Comparison of ENCODE assay signal across 9 mouse cellular contexts in the genomic region with DNA sequence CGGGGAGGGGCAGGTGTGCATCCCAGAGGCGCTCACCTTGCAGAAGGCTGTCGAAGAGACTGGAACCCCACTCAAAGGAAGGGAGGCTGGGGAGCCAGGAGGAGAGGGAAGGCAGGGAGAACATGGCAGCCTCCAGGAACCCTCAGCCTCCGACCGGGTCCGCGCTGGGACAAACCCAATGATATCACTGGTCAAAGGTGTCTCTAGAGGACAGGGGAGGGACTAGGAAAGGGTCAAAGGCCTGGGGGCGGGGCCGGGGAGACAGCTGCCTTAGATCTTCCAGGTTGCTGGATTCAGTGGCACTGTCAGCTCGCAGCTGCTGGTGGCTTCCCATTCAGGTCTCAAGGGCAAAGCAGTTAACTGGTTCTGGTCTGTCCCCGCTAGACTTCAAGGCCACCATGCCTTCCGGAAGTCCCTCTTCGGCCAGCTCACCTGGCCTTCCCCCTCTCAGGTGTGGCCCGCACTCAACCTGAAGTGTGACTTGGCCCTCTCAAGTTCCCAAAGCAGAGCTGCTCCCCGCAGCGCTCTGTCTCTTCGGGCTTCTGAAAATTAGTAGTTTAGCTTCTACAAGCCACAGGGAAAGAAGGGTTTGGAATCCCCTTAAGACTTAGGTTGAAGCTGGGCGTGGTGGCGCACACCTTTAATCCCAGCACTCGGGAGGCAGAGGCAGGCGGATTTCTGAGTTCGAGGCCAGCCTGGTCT. TPM values are rescaled to one million over a fixed set of nuclear protein-coding genes. Genes with fewer than 3 reads are reported as not detected.
DNase-seq lines count a peak whose midpoint lies in the region; ATAC-seq and TF ChIP-seq lines count a peak whose summit lies in the region.
"Had no signal": no experiment of that assay in that cellular context is flagged by ENCODE, and none has a peak within 500 bp of the region (broad histone marks: within the 10 kb centered on the region; RNA-seq: fewer than 3 reads in every experiment).

No protein-coding gene starts in this region.

- no peak for DNase-seq in heart, postnatal 36 days
- DNase-seq in lung, postnatal 14 days: peak; percentile 32
- DNase-seq in thymus, postnatal 4 days: peak; percentile 49
- DNase-seq in left cerebral cortex, adult 2 months (ENCODE audit: extremely low spot score in 1 of 2, low spot score in 2 of 2): no peak

- H3K9me3 ChIP-seq in heart, embryonic 13.5 days: no peaks in the 10 kb centered on the region
- H3K9me3 ChIP-seq in forebrain, embryonic 13.5 days (replicated peaks): no peaks in the 10 kb centered on the region
- H3K9me3 ChIP-seq in kidney, embryonic 15.5 days (replicated peaks): no peaks in the 10 kb centered on the region

- peaks cover 18% of the 10 kb centered on the region for H3K4me1 ChIP-seq in heart, embryonic 13.5 days
- H3K4me1 ChIP-seq in forebrain, embryonic 13.5 days: peaks cover 10% of the 10 kb centered on the region
- H3K4me1 ChIP-seq in kidney, embryonic 15.5 days: peaks cover 29% of the 10 kb centered on the region

- no peaks in the 10 kb centered on the region for H3K36me3 ChIP-seq in heart, embryonic 13.5 days
- no peaks in the 10 kb centered on the region for H3K36me3 ChIP-seq in forebrain, embryonic 13.5 days (ENCODE audit: poor library complexity, severe bottlenecking)
- H3K36me3 ChIP-seq in kidney, embryonic 15.5 days: no peaks in the 10 kb centered on the region

- H3K9ac ChIP-seq in heart, embryonic 13.5 days: peak overlapping the region; percentile 76
- no peak overlapping the region for H3K9ac ChIP-seq in forebrain, embryonic 13.5 days
- H3K9ac ChIP-seq in kidney, embryonic 15.5 days: peak overlapping the region; percentile 54

- H3K4me2 ChIP-seq in heart, embryonic 13.5 days: peak overlapping the region; percentile 83
- H3K4me2 ChIP-seq in forebrain, embryonic 13.5 days: peak overlapping the region; percentile 52
- peak overlapping the region; percentile 67 for H3K4me2 ChIP-seq in kidney, embryonic 15.5 days

- no peak overlapping the region for H3K27ac ChIP-seq in heart, embryonic 13.5 days (replicated peaks)
- H3K27ac ChIP-seq in forebrain, embryonic 13.5 days: no peak overlapping the region
- H3K27ac ChIP-seq in kidney, embryonic 15.5 days: 0 out of 2 replicates have a peak overlapping the region, but pooled peaks have one; percentile 32
- H3K27ac ChIP-seq in left cerebral cortex, adult 2 months: no peak overlapping the region

- ATAC-seq in heart, embryonic 13.5 days (ENCODE audit: extremely low read depth, insufficient number of reproducible peaks, low FRiP score, low TSS enrichment): no peak
- peak; percentile 19; the same call in 1 of the 2 replicates for ATAC-seq in forebrain, embryonic 13.5 days
- ATAC-seq in kidney, embryonic 15.5 days (replicated peaks; ENCODE audit: low FRiP score): peak; percentile 44
- ATAC-seq in erythroid progenitor cell, adult 5-6 weeks (replicated peaks; ENCODE audit: low FRiP score, poor library complexity, severe bottlenecking): no peak

- H3K27me3 ChIP-seq in heart, embryonic 13.5 days (replicated peaks): peaks cover 3% of the 10 kb centered on the region; the same call in 1 of the 2 replicates
- peaks cover 7% of the 10 kb centered on the region for H3K27me3 ChIP-seq in forebrain, embryonic 13.5 days
- no peaks in the 10 kb centered on the region for H3K27me3 ChIP-seq in kidney, embryonic 15.5 days

- TF ChIP-seq CTCF in left cerebral cortex, adult 2 months (IDR thresholded peaks at IDR 0.05): no peak

- peak overlapping the region; percentile 45 for H3K4me3 ChIP-seq in heart, embryonic 13.5 days
- H3K4me3 ChIP-seq in forebrain, embryonic 13.5 days: peak overlapping the region; percentile 10; the same call in 1 of the 2 replicates
- H3K4me3 ChIP-seq in kidney, embryonic 15.5 days (replicated peaks): peak overlapping the region; percentile 39
- H3K4me3 ChIP-seq in left cerebral cortex, adult 2 months: no peak overlapping the region
- H3K4me3 ChIP-seq: myocyte had no signal

- WGBS in heart, embryonic 13.5 days: 13% methylated on average over 22 of the region's 22 CpGs
- WGBS in forebrain, embryonic 13.5 days: 11% methylated on average over 22 of the region's 22 CpGs
- 13% methylated on average over 22 of the region's 22 CpGs for WGBS in kidney, embryonic 15.5 days

- intact Hi-C loops in heart, postnatal 36 days (cut with DNase I): loop anchor here (2.0 to 10.0 kb wide), 4 partner anchors 174 to 976 kb away; partner anchors contain the start of genes Casp9 and Dnajc16
- intact Hi-C loops in left cerebral cortex, adult 2 months (cut with DNase I): loop anchor here (2.0 kb wide), 1 partner anchor 235 kb away; no protein-coding TSS in a partner anchor

RNA-seq across cellular contexts. Expression of gene Tmem82, which starts 0.4 kb away (rescaled TPM):
- 0.44 and 0.62 TPM in 2 replicates for polyA plus RNA-seq in heart, embryonic 13.5 days (2015; fragmentation: Nextera tagmentation; extraction: Ambion mirVana)
- 10 to 100 TPM; 26.1 to 29.2 TPM for total RNA-seq in heart, postnatal 36 days (2021)
- 0.17 TPM in 1 of 2 replicates, not detected in the other for polyA plus RNA-seq in forebrain, embryonic 13.5 days (2015; fragmentation: Nextera tagmentation; extraction: Ambion mirVana)
- polyA plus RNA-seq in kidney, embryonic 15.5 days (2015; fragmentation: Nextera tagmentation; extraction: Ambion mirVana): 2.7 and 3.1 TPM in 2 replicates
- 1 to 10 TPM in 1 of 2 experiments, under 1 TPM in 1; 0.30 to 1.1 TPM for total RNA-seq in left cerebral cortex, adult 2 months (2021)
- not detected in 2 replicates for total RNA-seq in erythroid progenitor cell, adult 5-6 weeks (2015; ENCODE audit: low replicate concordance)
- not detected in 2 replicates for total RNA-seq in erythroid progenitor cell, adult 5-6 weeks (2017; ENCODE audit: low replicate concordance)

RNA-seq across cellular contexts. Expression of gene Slc25a34, which starts 5.6 kb away (rescaled TPM):
- polyA plus RNA-seq in heart, embryonic 13.5 days (2015; fragmentation: Nextera tagmentation; extraction: Ambion mirVana): 0.37 and 0.49 TPM in 2 replicates
- 100 to 1,000 TPM; 160 to 170 TPM for total RNA-seq in heart, postnatal 36 days (2021)
- 0.08 and 0.13 TPM in 2 replicates for polyA plus RNA-seq in forebrain, embryonic 13.5 days (2015; fragmentation: Nextera tagmentation; extraction: Ambion mirVana)
- 0.27 and 0.49 TPM in 2 replicates for polyA plus RNA-seq in kidney, embryonic 15.5 days (2015; fragmentation: Nextera tagmentation; extraction: Ambion mirVana)
- total RNA-seq in left cerebral cortex, adult 2 months (2021): 1 to 10 TPM; 3.2 TPM
- total RNA-seq in erythroid progenitor cell, adult 5-6 weeks (2015; ENCODE audit: low replicate concordance): not detected in 2 replicates
- total RNA-seq in erythroid progenitor cell, adult 5-6 weeks (2017; ENCODE audit: low replicate concordance): not detected in 2 replicates

RNA-seq across cellular contexts. Expression of gene Fblim1, which starts 12.1 kb away (rescaled TPM):
- 55.3 and 55.9 TPM in 2 replicates for polyA plus RNA-seq in heart, embryonic 13.5 days (2015; fragmentation: Nextera tagmentation; extraction: Ambion mirVana)
- total RNA-seq in heart, postnatal 36 days (2021): 100 to 1,000 TPM; 231 to 294 TPM
- 11.1 and 13.9 TPM in 2 replicates for polyA plus RNA-seq in forebrain, embryonic 13.5 days (2015; fragmentation: Nextera tagmentation; extraction: Ambion mirVana)
- 71.4 and 81.3 TPM in 2 replicates for polyA plus RNA-seq in kidney, embryonic 15.5 days (2015; fragmentation: Nextera tagmentation; extraction: Ambion mirVana)
- total RNA-seq in left cerebral cortex, adult 2 months (2021): 1 to 10 TPM in 1 of 2 experiments, under 1 TPM in 1; 0.75 to 1.1 TPM
- 0.72 and 2.9 TPM in 2 replicates for total RNA-seq in erythroid progenitor cell, adult 5-6 weeks (2015; ENCODE audit: low replicate concordance)
- 0.77 TPM in 1 of 2 replicates, not detected in the other for total RNA-seq in erythroid progenitor cell, adult 5-6 weeks (2017; ENCODE audit: low replicate concordance)

RNA-seq across cellular contexts. Expression of gene Plekhm2, which starts 46.7 kb away (rescaled TPM):
- polyA plus RNA-seq in heart, embryonic 13.5 days (2015; fragmentation: Nextera tagmentation; extraction: Ambion mirVana): 4.9 and 5.1 TPM in 2 replicates
- 100 to 1,000 TPM; 103 to 112 TPM for total RNA-seq in heart, postnatal 36 days (2021)
- polyA plus RNA-seq in forebrain, embryonic 13.5 days (2015; fragmentation: Nextera tagmentation; extraction: Ambion mirVana): 6.1 and 7.2 TPM in 2 replicates
- 4.7 and 6.8 TPM in 2 replicates for polyA plus RNA-seq in kidney, embryonic 15.5 days (2015; fragmentation: Nextera tagmentation; extraction: Ambion mirVana)
- 10 to 100 TPM; 90.1 to 94.2 TPM for total RNA-seq in left cerebral cortex, adult 2 months (2021)
- 10.1 and 17.3 TPM in 2 replicates for total RNA-seq in erythroid progenitor cell, adult 5-6 weeks (2015; ENCODE audit: low replicate concordance)
- total RNA-seq in erythroid progenitor cell, adult 5-6 weeks (2017; ENCODE audit: low replicate concordance): 2.3 and 4.9 TPM in 2 replicates

Comparison
In these comparisons a context has a peak if more than half of its experiments do, and no peak if none do; other contexts are left out.
1. ATAC-seq: peak in forebrain, embryonic 13.5 days (single experiment) and kidney, embryonic 15.5 days (single experiment); none in heart, embryonic 13.5 days (single experiment) and erythroid progenitor cell, adult 5-6 weeks (single experiment).
2. DNase-seq: peak in lung, postnatal 14 days (single experiment) and thymus, postnatal 4 days (single experiment); none in heart, postnatal 36 days (0 of 2) and left cerebral cortex, adult 2 months (0 of 2).
3. RNA of gene Tmem82, which starts 0.4 kb away (total RNA-seq): 26.1 to 29.2 TPM in heart, postnatal 36 days; 0.30 to 1.1 TPM in left cerebral cortex, adult 2 months and not detected in erythroid progenitor cell, adult 5-6 weeks; every median in the first group is over 10 times any median in the second.
4. RNA of gene Slc25a34, which starts 5.6 kb away (total RNA-seq): 160 to 170 TPM in heart, postnatal 36 days; 3.2 TPM in left cerebral cortex, adult 2 months and not detected in erythroid progenitor cell, adult 5-6 weeks; every median in the first group is over 10 times any median in the second.
5. RNA of gene Fblim1, which starts 12.1 kb away (total RNA-seq): 231 to 294 TPM in heart, postnatal 36 days; 0.72 to 2.9 TPM in erythroid progenitor cell, adult 5-6 weeks and 0.75 to 1.1 TPM in left cerebral cortex, adult 2 months; every median in the first group is over 10 times any median in the second.
6. Peak in every context shown above with its lines, with median percentiles within 50 percentile points of each other: H3K4me2 ChIP-seq.